Mouse (Mus musculus): Measurements from ENCODE around the gene Map1s. TPM values are rescaled to one million over a fixed set of nuclear protein-coding genes. Genes with fewer than 3 reads are reported as not detected.

Gene Map1s
- 10 to 100 TPM; 13.9 to 16.7 (median 13.9) TPM for polyA plus RNA-seq (2017; shearing (Covaris generic))

- ATAC-seq, result peak; percentile 73
Observed at GRCm38 (mm10) chr8:70905831-70906736, at the start of gene Map1s. Map1s (plus strand) TSS chr8:70905932.

- ATAC-seq, result no peak
Observed at GRCm38 (mm10) chr8:70856028-70856427, 49.7 kb upstream of the Map1s start.

GRCm38 (mm10) chr8:70856541-70857197 lies 49.1 kb upstream of the Map1s start:
- ATAC-seq, result no peak

GRCm38 (mm10) chr8:70857516-70857915 lies 48.2 kb upstream of the Map1s start:
- ATAC-seq, result no peak

- no peak for ATAC-seq
Observed at GRCm38 (mm10) chr8:70862824-70863641, 42.7 kb upstream of the Map1s start, which contains the start of gene Kcnn1. Kcnn1 (minus strand) TSS chr8:70863258.

GRCm38 (mm10) chr8:70863956-70864711 lies 41.6 kb upstream of the Map1s start:
- ATAC-seq, result no peak

- ATAC-seq, result no peak
Observed at GRCm38 (mm10) chr8:70864712-70865221, 41.0 kb upstream of the Map1s start.

- ATAC-seq, result peak; percentile 87
Observed at GRCm38 (mm10) chr8:70865350-70866000, 40.3 kb upstream of the Map1s start.

- no peak for ATAC-seq
Observed at GRCm38 (mm10) chr8:70866001-70866520, 39.7 kb upstream of the Map1s start.

- ATAC-seq, result no peak
Observed at GRCm38 (mm10) chr8:70866566-70866965, 39.2 kb upstream of the Map1s start.

GRCm38 (mm10) chr8:70868559-70869198 lies 37.1 kb upstream of the Map1s start:
- ATAC-seq, result no peak

GRCm38 (mm10) chr8:70869199-70869571 lies 36.5 kb upstream of the Map1s start:
- no peak for ATAC-seq

GRCm38 (mm10) chr8:70869601-70870041 lies 36.1 kb upstream of the Map1s start:
- ATAC-seq, result no peak

GRCm38 (mm10) chr8:70871195-70871807 lies 34.4 kb upstream of the Map1s start:
- ATAC-seq, result no peak

GRCm38 (mm10) chr8:70872643-70873363 lies 32.9 kb upstream of the Map1s start:
- ATAC-seq, result no peak

GRCm38 (mm10) chr8:70873364-70873985 lies 32.3 kb upstream of the Map1s start, which contains the start of gene Ccdc124:
Ccdc124 (minus strand) TSS chr8:70873935.
- ATAC-seq, result peak; percentile 84

GRCm38 (mm10) chr8:70874441-70874840 lies 31.3 kb upstream of the Map1s start:
- ATAC-seq, result no peak

GRCm38 (mm10) chr8:70876382-70876781 lies 29.4 kb upstream of the Map1s start:
- ATAC-seq, result no peak

- ATAC-seq, result no peak
Observed at GRCm38 (mm10) chr8:70878178-70878577, 27.6 kb upstream of the Map1s start.

Measured in inflammation-experienced regulatory T-cells, adult 6 months (primary cell).